Mouse (Mus musculus): Measurements from ENCODE around the gene Rpl21.

DNA sequence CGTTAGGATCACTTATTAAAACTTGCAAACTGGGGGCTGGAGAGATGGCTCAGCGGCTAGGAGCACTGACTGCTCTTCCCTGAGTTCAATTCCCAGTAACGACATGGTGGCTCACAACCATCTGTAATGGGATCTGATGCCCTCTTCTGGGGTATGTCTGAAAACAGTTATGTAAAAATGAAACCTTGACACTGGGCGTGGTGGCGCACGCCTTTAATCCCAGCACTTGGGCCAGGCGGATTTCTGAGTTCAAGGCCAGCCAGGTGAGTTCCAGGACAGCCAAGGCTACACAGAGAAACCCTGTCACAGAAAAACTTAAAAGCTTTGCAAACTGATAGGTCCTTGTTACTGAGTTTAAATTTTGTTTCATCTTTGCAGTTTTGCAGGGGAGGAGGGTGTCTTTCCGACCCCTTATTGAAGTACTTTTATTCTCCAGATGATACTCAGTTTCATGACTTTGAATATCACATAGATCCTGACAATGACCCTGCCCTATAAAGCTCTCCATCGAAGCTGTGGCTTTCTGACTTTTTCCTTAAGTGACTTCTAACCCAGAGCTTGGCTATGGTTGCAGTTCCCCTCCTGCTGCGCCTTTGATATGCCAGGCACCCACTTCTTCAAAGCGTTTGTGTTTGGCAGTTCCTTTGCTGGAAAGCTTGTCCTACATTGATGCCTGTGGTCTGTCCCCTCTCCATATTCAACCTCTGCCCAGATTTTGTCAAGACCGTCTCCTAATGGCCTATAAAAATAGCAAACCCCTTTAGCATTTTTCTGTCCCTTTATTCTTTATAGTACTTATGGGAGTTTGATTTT is 6.4 kb downstream of the Rpl21 start:
- TF ChIP-seq POLR2A (IDR thresholded peaks at IDR 0.05; ENCODE audit: insufficient read length, low read depth) = no peak
- TF ChIP-seq TCF3 (IDR thresholded peaks at IDR 0.05; ENCODE audit: insufficient read length, low read depth) = no peak
- no peak for TF ChIP-seq POLR2AphosphoS2 (IDR thresholded peaks at IDR 0.05; ENCODE audit: insufficient read length, low read depth)
- no peak for TF ChIP-seq USF1 (IDR thresholded peaks at IDR 0.05; ENCODE audit: low read depth)
- no peak for TF ChIP-seq MYOD1 (IDR thresholded peaks at IDR 0.05; ENCODE audit: control insufficient read depth in 1 of 3, insufficient read length in 2 of 3, low read depth in 2 of 3)
- TF ChIP-seq MAX (IDR thresholded peaks at IDR 0.05; ENCODE audit: low read depth) = no peak
- TF ChIP-seq TCF12 (IDR thresholded peaks at IDR 0.05; ENCODE audit: insufficient read depth, poor library complexity, severe bottlenecking) = no peak
